Mouse (Mus musculus) cerebellum, adult 11-12 months (tissue): ENCODE measurements at regions not wholly inside any gene's neighbourhood (a gene's known extent, or its start where the extent isn't known, plus 50 kb on each side); places are given as distances from the start of the nearest gene placed in this dataset.
A peak's percentile ranks its signal among the peaks of the same experiment; 100 is the strongest.

Source experiments
- DNase-seq: peaks from one replicate; pipeline ENCODE4 v3.0.0; 2022

GRCm38 (mm10) chr7:135823884-135824750 is 108.0 kb upstream of the Mki67 start:
- DNase-seq = no peak

DNA sequence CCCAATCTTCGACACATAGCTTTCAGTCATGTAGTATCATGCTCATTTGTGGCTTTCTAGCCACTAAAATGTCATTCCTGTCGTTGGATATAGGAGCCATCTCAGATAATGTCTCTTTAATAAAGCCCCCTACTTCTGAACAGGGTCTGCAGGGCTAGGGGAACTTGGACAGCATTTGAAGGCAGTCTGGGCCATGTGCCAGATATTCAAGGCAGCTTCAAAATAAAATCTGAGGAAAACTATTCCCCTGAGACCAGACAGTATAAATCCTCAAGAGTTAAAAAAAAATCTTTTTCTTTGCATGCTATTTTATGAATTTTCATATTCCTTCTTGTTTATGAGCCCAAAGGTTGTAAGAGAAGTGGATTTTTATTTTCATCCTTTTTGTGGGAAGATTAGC is 113.1 kb upstream of the Mki67 start:
- DNase-seq = no peak

DNA sequence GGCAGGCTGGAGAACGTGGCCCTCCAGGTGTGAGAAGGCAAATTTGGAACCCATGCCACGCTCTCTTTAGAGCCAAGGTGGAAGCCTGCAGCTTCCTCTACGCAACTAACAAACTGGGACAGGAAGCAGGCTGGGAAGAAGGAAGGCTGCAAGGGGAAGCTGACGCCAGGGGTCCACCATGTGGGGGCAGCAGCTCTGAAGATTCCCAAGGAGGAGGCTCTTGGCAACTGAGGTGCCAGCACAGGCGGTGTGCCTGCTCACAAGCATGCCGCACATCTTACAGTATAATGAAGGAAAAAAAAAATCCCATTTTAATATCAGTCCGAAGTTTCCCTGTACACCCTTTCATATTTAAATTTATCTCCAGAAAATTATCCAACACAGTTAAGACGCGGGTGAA is 117.3 kb upstream of the Mki67 start:
- no peak for DNase-seq

DNA sequence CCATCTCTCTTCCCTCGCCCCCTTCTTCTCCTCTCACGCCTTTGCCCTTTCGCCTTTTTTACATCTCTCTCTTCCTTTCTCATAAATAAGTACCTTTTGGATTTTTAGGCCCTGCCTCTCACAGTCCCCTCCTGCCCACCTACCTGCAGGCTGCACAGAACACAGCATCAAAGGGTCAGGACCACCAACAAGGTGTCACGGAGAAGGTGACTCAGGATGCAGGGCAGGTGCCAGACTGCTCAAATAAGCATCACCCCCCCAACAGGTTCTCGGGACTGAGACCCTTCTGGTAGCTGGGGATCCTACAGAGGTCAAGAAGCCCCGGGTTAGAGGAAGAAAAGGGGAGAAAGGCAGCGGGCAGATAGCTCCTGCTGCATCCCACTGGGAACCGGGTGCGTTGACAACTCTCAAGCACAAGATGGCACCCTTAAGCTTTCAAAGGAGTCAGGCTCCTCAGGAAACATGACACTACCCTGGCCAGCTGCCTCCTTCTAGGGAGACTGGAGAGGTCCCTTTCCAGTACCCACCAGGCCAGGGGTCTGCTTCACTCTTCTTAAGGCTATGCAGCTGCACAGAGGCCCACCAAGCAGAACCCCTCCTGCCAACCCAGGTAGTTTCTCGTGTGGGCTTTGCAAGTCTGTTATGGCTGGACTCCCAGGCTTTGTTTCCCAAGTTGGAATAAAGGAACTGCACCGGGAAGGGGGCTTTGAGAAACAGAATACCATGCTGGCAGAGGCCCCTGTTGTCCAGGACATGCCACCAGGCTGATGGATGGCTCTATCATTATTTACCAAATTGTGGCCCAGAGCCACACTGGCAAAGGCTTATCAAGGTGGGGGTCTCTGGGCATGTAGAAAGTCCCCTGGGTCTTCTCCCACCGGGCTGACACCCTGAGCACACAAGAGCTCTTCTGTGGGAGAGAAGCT is 120.9 kb upstream of the Mki67 start:
- peak; percentile 11 for DNase-seq

GRCm38 (mm10) chr7:135844018-135844417 is 127.9 kb upstream of the Mki67 start:
- no peak for DNase-seq

DNA sequence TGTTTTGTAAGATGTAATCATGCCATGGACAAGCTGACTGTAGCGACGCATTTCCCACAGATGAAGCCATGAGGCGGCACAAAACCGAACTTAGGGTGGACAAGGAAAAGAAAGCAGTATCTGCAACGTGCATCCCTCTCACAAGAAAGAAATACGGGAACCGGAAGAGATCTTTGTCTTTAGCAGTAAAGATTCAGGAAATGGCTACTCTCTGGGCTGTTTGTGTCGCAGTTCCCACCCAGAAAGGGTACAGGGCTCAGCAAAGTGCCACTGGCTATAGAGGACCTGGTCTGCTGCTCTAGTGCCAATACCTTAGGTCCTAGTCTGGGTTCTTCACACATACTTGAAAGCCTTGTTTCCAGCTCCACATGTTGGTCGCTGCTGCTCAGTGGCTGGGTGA is 131.1 kb upstream of the Mki67 start:
- no peak for DNase-seq

- DNase-seq = no peak
Observed at GRCm38 (mm10) chr7:135848170-135848569, 132.0 kb upstream of the Mki67 start.

DNA sequence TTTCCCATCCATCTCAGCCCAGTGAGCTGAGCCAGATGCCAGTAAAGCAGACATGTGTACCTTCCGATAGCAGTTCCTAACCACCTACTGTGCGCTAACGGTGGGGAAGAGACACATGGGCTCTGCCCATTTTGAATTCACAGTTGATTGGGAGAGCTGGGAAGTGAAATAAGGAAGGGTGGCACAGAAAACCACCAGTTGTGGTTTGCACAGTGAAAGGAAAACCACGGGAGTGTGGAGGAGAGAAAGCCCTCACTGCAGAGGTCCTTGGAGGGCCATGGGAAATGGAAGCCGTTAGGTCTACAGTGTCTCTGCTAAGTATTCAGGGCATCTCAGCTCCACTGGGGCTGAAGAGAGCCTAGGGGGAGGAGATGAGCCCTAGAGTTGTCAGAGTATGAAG is 132.7 kb upstream of the Mki67 start:
- DNase-seq = no peak

DNA sequence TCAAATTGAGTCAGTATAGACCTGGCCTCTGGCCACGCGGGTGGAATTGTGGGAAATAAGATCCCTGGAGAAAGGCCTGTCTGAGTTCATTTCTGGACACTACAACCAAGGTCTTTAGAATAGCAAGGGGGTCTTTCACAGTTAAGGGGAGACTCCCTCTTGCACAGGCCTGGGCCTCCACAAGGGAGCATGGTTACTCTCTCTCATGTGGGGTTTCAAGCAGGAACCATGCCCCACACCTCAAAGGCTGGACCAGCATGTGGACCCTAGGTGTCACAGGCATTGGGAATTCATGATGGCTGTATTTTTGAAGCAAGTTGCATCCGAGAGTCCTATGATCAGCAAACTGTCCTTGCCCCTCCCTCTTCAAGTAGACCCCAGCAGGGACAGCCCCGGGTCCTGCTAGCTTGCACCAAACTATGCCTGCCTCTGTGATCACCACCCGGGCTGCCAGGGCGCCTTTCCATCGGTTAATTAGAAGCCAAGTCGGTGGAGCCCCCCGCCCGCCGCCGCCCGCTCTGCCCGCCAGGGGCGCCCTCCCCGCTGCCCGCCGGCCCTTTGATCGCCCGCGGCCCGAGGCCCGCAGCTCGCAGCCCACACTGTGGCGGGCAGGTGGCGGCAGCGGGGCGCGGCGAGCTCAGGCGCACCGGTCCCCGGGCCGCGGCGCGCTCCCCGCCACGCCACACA is 137.1 kb upstream of the Mki67 start:
- DNase-seq = no peak

DNA sequence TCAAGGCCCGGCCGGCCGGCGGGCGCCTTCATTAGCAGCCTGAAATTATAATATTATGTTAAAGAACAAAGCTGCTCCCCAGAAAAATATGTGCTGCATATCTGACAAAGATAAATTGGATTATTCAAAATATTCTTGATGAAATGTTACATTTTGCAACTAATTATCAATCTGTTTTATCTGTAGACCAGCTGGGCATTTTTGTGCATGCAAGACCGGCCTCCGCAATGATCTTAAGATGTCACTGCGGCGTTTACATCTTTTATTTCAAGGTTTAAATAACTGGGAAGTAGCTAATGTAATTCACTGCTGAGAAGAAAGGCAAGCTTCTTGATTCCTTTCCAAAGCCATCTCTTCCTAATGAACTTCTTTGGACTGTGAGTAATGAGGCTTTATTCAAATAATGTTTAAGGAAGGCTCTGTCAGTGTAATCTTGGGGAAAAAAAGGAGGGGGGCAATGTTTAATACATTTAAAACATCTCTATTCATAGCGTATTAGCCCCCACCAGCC is 137.7 kb upstream of the Mki67 start:
- no peak for DNase-seq

DNA sequence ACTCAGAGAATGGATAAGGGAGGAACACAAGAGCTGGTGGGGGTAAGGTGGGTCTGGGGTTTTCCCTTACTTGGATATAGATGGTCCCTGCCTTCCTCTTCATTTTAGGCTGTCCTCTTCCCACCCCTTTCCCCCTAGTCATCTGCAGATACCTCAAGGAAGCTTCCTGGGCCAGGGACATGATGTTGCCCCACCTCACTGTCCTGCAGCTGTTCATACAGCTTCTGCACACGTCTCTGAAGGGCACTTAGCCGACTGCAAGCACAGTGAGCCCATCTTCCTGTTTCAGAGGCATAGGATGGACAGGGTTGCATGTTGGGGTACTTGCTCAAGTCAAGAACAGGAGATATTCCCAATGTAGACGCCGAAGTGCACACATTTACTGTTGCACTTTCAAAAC is 144.1 kb upstream of the Mki67 start:
- no peak for DNase-seq

DNA sequence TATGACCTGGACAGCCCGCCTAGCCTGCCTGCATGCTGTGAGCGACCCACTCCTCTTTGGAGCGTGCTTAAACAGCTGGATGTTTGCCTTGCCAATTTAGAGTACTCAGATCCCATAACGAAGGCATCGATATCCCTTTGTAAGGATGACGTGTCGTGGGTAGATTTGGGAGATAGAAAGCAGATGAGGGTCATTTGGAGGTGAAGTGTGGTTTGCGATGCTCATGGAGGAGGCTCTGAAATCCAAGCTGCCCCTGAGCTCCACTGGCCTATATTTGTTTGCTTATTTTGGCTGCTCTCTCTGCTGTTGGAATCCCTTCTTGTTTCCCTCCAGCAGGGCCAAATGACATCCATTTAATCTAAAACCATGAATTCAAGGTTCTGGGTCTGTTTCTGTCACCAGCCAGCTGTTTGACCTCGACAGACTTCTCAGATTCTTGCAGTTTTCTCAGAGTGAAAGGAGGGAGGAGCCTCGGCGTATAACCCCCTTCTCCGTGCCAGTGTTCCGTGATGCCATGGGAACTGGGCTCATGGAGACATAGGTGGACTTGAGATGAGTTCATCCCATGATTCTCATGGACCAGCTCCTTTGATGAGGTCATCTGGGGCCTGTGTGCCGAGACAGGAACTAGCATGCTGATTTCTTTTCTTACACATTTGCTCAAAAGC is 144.7 kb upstream of the Mki67 start:
- no peak for DNase-seq

GRCm38 (mm10) chr7:135861409-135861805 is 145.2 kb upstream of the Mki67 start:
- DNase-seq = no peak

- DNase-seq = no peak
Observed at GRCm38 (mm10) chr7:135863581-135864426, 147.6 kb upstream of the Mki67 start.

DNA sequence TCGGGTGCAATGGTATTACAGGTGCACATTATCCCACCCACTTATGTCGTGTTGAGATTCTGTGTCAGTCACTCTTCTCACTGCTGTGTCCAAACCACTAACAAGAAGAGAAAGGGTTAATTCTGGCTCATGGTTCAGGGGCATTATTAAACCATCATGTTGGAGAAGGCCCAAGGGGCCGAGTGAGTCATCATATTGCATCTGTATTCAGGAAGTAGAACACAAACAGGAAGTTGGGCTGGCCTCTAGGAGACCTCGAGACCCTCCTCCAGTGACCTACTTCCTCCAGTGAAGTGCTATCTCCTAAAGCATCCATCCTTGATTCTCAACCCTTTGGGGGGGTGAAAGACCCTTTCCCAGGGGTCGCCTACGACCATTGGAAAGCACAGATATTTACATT is 154.8 kb upstream of the Mki67 start:
- DNase-seq = no peak

GRCm38 (mm10) chr7:135877091-135877874 is 161.1 kb upstream of the Mki67 start:
- DNase-seq = no peak

GRCm38 (mm10) chr7:135878750-135879149 is 162.6 kb upstream of the Mki67 start:
- DNase-seq = no peak

DNA sequence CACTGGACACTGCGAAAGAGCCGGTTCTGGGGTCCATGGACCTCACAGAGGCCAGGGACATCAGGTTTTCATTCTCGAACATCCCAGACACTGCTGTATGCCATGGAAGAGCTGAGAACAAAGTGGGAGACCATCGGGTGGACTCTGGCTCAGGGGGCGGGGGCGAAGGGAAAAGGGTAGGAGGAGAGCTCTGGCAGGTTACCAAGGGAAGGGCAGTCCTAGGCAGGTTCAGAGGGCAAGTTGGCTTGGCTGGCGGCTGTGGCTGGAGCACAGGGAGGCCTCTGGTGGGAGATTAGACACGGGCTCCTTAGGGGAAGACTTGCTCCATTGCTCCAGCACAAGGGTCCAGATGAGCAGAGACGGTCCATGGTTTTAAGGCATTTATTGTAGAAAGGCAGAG is 164.3 kb upstream of the Mki67 start:
- DNase-seq = no peak

DNA sequence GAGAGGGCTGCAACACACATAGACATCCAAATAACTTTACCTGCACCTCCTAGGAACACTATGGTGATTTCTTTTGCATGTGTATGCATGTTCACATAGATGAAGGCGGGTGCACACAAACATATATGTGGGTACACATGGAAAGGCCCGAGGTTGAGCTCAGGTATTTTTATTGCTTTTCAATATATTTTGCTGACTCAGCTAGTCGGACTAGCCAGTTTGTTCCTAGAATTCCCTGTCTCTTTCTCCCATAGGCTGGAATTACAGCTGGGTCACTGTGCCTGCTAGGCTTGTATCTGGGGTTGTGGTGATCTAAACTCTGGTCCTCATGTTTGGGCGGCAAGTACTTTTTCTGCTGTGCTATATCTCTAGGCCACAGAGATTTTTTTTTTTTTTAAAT is 166.1 kb upstream of the Mki67 start:
- no peak for DNase-seq

DNA sequence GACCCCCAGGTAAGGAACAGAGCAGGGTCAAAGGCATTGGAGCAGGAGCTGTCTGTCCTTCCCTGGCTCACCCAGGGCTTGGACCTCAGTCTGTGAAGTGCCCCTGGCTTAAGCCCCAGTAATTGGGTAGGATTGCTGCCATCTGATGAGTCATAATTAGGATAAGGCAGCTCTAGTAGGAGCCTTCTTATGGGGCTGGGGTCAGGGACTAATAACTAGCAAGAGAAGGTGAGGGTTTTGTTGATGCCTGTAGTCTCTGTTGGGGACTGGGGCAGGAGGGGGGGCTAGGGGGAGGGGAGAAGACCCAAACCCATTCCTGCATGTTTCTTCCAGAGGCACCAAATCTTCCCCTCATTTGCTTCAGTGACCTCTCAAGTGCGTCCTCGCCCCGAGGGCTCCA is 172.4 kb upstream of the Mki67 start:
- DNase-seq = no peak
